Mouse (Mus musculus): ENCODE measurements around the gene Klra2.
"Not testable (repeated sequence)": the region's sequence is repeated elsewhere in the genome, so short reads cannot be mapped to it uniquely, and the experiment has no call there.

Gene Klra2

GRCm38 (mm10) chr6:131247206-131247605 is at the start of gene Klra2:
Klra2 (minus strand) TSS chr6:131247362.
- no peak for DNase-seq

- DNase-seq, result no peak
Measured at GRCm38 (mm10) chr6:131294435-131295112, 47.4 kb upstream of the Klra2 start.

- no peak for DNase-seq
Measured at GRCm38 (mm10) chr6:131293916-131294315, 46.8 kb upstream of the Klra2 start.

GRCm38 (mm10) chr6:131292991-131293788 is 46.0 kb upstream of the Klra2 start, which contains the start of gene Magohb:
Magohb (minus strand) TSS chr6:131293244.
- DNase-seq, result peak; percentile 92

- no peak for DNase-seq
Measured at GRCm38 (mm10) chr6:131292276-131292990, 45.3 kb upstream of the Klra2 start.

GRCm38 (mm10) chr6:131290430-131290829 is 43.3 kb upstream of the Klra2 start:
- peak; percentile 41 for DNase-seq

GRCm38 (mm10) chr6:131278160-131278559 is 31.0 kb upstream of the Klra2 start:
- not testable (repeated sequence) for DNase-seq

GRCm38 (mm10) chr6:131276659-131277058 is 29.5 kb upstream of the Klra2 start:
- DNase-seq, result no peak

GRCm38 (mm10) chr6:131272311-131272710 is 25.1 kb upstream of the Klra2 start:
- no peak for DNase-seq

- DNase-seq, result no peak
Measured at GRCm38 (mm10) chr6:131270312-131270711, 23.1 kb upstream of the Klra2 start.

GRCm38 (mm10) chr6:131269599-131269998 is 22.4 kb upstream of the Klra2 start:
- DNase-seq, result no peak

- no peak for DNase-seq
Measured at GRCm38 (mm10) chr6:131264175-131264574, 17.0 kb upstream of the Klra2 start.

- DNase-seq, result no peak
Measured at GRCm38 (mm10) chr6:131262778-131263177, 15.6 kb upstream of the Klra2 start.

- no peak for DNase-seq
Measured at GRCm38 (mm10) chr6:131262009-131262408, 14.8 kb upstream of the Klra2 start.

- no peak for DNase-seq
Measured at GRCm38 (mm10) chr6:131245081-131245480, 2.1 kb downstream of the Klra2 start.

All from lung, postnatal 14 days (tissue).